Mouse (Mus musculus): Measurements from ENCODE around the gene 4931400O07Rik. TPM values are rescaled to one million over a fixed set of nuclear protein-coding genes. Genes with fewer than 3 reads are reported as not detected.

4931400O07Rik gene
- total RNA-seq (2021): not detected

DNA sequence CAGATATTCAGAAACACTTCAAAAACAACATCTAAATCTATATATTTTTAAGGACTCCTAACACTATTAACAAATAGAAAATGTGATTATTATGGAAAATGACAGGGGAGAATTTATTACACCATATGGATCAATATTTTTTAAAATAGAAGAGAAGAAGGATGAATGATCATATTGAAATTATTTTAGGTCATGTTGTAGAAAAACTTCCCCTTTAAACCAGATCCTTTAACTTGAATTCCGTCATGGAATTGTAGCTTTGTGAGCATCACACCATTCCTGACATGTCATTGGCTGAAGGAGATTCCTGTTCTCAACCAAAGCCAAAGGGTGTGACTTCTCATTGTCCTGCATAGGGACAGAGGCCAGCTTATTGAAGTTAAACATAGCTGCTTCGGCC, at the start of gene 4931400O07Rik:
4931400O07Rik (plus strand) TSS at position 301 of the 400 bp plus-strand sequence.
- intact Hi-C loops (cut with DNase I): no loop called here
- no peak for DNase-seq

Other genes with a start within 250 kb of the 4931400O07Rik start
- gene 4933402E13Rik, start 184.5 kb upstream of the 4931400O07Rik start, total RNA-seq (2021): not detected